Mouse (Mus musculus): Measurements from ENCODE around the gene Mras.

Gene Mras

DNA sequence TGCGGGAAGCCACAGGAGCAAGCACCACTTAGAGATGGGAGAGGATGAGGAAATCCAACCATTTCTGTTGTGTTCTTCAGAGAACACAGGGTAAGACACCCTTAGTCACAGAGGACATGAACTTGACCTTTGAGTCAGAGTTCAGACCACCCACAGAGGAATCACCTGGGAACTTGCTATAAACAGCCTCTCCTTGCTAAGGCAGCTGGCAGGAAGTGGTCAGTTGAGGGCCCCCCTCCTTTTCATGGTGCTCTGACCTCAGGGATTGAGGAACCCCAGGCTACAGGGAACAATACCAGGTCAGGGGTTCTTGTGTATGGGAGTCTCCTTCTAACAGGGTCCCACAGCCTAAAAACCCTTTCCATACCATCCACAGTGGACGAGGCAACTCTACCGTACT is 20.4 kb downstream of the Mras start:
- no peak for DNase-seq (ENCODE audit: low read depth, low spot score)

DNA sequence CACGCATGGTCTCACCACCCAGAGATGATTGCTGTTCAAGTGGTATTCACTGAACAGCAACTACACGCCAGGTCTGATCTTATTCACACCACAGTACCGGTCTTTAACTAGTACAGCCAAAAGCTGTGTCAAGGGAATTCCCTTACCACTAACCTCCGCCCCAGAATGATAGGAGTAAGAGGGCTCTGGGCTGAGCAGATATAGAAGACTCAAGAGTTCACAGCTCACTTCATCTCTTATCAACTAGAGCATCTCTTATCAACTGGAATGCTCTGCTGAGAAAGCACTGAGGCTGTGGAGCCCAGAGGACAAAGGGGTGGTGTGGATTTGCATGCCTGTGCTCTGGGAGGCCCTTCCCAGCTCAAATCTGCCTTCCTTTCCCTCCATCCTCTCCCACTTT is 25.4 kb downstream of the Mras start:
- no peak for DNase-seq (ENCODE audit: low read depth, low spot score)

DNA sequence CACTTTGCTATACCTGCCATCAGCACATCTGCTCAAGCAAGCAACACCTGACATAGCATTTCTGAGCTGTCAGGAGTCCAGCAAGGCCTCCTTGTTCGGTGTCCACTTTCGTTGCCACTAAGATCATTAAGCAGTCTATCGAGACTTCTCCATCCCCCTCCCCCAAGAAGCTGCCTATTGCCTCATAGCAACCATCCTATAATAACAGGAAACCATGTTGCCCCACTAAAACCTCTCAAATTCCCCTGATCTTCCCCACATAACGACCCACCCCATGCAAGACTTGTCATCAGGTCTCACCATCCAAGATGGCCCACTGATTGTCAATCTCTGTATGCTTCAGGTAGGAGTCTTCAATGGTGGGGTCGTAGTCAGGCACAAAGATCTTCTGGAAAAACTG is 26.1 kb downstream of the Mras start:
- DNase-seq (ENCODE audit: low read depth, low spot score) = no peak

DNA sequence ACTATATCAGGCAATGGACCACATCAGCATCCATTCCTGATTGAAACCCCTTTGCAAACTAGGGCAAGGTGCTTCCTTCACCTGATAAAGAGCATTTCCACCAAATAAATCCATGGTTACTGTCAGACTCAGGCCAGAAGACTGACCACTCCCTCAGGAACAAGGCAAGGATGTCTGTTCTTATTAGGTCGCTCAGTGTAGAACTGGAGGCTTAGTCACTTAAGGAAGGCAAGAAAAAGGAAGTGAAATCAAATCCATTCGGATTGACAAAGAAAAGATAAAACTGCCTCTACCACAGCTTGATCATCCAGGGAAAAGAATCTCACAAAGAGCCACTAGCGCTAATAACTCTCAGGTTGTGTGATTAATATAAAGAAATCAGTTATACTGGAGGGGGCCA is 27.9 kb downstream of the Mras start:
- DNase-seq (ENCODE audit: low read depth, low spot score) = no peak

DNA sequence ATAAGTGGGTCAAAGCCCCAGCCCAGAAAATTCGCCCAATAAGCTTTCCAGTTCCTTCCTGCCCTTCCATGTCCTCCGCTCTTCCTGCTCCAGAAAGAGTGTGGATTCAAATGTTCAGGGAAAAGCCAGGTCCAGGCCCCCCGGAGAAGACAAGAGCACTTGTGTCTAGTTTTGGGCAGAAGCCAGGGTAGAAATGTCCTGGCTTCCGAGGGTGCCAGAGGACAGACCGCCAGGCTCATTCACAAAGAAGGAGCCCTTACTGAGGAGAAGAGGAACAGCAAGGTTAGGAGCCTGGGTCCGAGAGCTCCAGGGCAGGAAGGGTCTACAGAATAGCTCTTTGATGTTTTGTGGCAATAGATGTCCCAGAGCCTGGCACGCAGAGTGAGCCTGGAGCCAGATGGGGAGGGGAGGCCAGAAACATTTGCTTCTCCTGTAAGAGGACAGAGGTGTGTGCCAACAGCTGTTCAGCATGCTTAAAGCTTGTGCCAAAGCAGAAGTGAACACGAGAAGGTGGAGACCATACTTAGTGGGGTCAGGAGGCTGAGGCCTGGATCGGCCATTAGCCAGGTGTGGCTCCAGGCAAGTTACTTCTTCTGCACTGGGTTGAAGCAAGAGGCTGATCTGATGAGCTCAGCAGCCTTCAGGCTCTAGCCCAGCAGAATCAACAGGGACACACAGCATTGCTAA is 35.8 kb downstream of the Mras start:
- DNase-seq (ENCODE audit: low read depth, low spot score) = no peak

DNA sequence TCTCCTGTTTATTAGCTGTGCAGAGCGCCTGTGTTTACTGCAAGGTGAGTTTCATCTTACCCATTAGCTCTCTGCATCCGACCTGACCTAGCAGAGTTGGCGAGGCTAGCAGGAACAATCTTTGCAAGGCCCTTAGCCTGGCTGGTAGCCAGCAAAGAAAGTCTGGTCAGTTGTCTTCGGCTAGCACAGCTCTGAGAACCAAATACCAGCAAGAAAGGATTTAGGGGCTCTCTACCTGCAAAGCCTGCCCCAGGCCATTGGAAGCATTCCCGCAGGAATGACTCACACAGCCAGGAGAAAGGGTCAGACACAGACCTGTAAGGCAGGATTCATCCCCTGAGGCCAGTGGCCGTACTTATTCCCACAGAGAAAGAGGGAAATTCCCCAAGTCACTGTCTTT is 36.4 kb downstream of the Mras start:
- DNase-seq (ENCODE audit: low read depth, low spot score) = no peak

DNA sequence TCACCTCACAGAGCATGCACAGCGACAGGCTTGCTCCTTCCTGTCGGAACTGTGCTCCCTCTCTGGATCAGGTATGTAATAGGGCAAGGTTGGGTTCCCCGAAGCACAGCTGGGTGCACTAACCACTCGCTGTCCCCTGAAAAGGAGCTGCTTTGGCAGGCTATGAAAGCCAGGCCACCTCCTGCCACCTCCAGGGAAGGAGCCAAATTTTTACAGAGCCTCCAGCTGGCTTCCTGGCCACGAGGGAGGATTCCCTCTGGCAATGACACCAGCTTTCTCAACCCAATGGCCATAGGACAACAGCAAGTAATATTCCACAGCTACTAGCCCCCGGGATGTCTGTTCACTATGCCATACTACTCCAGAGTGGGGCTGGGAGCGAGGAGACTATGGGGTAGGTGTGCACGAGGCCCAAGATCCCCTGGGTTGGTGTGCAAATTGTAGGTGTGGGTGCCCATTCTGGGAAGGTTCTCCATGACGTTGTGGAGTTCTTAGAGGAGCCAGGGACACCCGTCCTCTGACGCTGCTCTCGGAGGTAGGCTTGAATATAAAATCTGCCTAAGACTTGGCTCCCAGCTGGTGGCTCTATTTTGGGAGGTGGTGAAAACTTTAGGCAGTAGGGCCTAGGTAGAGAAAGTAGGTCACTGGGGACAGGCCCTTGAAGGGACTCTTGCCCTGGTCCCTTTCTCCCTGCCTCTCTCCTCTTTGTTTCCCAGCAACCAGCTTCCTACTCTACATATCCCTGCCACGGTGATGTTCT is 39.9 kb downstream of the Mras start:
- DNase-seq (ENCODE audit: low read depth, low spot score) = no peak

DNA sequence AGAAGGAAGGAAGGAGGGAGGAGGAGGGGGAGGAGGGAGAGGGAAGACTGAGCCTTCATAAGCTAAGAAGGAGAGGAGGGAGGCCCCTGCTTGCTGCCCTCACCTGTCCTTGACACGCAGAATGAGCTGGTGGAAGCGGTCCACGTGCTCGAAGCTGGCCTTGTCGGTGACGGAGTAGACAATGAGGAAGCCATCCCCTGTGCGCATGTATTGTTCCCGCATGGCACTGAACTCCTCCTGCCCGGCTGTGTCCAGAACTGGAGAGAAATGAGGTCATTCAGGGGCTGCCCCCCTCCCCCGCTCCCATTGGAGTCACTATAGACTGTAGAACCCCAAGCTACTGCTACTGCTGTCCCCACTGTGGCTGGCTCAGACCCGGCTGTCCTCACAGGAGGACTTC is 42.8 kb downstream of the Mras start:
- DNase-seq (ENCODE audit: low read depth, low spot score) = no peak

DNA sequence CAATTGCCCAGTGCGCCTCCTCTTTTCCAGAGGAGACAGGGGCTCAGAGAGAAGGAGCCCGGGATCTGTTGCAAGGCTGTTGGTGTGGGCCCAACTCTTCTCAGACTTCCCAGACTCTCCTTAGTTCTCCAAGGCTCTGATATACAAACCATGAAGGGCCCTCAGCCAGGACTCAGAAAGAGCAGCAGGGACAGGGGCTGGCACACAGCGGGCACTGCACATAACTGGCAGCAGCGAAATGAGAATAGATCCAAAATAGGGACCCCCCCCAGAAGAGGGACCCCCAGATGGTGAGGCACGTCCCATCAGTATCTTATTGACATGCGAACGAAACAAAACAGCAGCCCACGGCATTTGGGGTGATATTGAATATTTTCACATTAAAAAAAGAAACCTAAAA is 44.0 kb downstream of the Mras start:
- DNase-seq (ENCODE audit: low read depth, low spot score) = no peak

DNA sequence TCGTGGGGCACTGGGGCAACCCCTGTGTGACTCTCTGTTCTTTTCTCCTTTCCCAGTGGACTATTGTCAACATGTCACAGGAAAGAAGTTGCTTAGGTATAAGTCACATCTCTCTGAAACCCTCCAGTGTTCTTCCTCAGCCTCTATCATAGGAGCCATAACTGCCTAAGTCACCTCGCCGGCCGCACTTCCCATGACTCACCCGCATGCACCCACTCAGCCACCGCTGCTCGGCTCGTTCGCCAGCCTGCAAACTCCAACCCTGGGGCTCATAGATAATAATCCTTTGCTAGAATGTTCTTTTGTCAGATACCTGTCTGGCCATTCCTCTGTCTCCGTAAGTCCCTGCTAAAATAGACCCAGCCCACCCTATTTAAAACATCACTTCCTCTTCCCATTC is 45.6 kb downstream of the Mras start:
- no peak for DNase-seq (ENCODE audit: low read depth, low spot score)

DNA sequence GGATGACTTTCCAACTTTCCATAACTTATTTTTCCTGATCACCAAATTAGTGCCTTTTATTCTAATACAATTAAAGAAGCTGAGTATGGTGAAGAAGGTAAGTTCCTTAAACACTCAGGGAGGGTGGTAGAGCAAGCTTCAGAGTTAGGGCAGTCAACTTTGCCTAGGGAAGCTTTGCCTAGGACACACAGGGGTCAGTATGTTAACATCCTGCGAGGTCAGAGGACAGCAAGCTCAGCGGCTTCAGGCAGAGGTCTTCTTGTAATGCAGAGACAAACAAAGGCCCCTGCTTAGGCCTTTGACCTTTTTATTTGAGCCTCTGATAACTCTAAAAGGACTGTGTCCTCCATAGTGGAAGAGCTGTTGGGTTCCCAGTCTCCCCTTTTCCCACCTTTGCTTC is 46.5 kb downstream of the Mras start:
- DNase-seq (ENCODE audit: low read depth, low spot score) = no peak

DNA sequence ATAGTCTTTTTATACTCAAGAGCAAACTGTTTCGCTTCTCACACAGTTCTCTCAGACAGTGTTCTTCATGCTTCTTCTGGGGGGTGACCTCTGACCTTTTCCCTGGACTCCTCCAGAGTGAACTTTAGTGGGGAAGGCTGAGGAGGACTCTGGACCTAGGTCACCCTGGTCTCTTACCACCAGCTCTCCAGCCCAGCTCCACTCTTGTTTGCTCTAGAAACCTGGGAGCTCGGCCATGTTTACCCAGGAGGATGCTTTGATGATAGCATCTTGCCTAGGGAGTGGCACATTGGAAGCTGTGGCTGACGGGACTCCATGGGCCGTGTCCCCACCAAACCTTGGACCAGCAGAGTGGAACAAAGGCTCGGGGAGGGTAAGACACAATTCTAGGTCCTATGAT is 47.0 kb downstream of the Mras start:
- no peak for DNase-seq (ENCODE audit: low read depth, low spot score)

DNA sequence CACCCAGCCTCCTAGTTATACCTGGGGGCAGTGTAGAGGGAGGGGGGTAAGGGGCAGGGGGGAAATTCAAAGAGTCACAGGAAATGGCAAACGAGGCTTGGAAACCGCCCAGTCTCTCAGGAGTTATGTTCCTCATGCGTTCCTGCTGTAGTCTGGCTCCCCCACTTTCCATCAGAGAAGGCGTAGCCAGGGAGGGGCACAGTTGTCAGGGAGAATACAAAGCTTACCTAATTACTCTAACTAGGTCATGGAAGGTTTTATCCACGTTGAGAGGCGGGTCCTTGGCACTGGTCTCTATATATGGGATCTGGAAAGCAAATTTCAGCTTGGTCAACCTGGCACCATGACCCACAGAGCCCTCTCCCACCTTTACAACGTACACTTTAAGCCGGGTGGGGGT is 47.7 kb downstream of the Mras start:
- peak; percentile 29 for DNase-seq (ENCODE audit: low read depth, low spot score)

DNA sequence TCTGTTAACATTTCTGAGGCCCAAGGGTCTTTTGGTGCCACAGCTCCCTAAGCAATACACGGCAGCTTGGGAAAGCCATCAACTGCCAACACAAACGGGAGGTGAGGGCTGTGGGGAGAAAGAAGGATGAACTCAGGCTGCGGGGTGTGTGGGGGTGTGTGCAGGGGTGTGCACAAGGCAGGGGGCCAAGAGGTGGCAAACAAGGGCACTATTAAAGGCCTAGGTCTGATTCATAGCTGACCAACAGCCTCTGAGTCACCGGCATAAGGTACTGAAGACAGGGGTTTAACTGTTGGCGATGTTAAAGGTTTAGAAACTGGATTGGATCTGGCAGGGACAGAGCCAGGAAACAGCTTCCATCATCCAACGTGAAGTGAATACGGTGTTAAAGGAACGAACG is 48.3 kb downstream of the Mras start:
- no peak for DNase-seq (ENCODE audit: low read depth, low spot score)

DNA sequence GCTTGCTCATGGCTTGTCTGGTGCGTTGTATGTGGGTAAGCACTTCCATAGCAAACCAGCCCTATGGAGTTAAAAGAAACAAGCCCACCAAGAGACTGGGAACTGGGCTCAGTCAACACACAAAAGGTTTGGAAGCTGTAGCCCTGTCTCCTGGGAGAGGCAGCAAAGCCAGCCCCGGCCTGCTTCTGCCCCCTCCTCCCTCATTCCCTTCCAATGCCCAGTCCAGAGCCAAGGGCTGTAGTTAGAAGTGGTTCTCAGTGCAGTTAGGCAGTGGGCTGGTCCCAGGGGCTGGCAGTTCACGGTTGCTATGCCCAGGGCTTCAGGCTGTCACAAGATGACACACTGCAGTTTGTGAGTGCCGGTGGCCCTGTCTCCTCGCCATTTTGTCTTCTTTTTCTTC is 49.1 kb downstream of the Mras start:
- DNase-seq (ENCODE audit: low read depth, low spot score) = no peak

DNA sequence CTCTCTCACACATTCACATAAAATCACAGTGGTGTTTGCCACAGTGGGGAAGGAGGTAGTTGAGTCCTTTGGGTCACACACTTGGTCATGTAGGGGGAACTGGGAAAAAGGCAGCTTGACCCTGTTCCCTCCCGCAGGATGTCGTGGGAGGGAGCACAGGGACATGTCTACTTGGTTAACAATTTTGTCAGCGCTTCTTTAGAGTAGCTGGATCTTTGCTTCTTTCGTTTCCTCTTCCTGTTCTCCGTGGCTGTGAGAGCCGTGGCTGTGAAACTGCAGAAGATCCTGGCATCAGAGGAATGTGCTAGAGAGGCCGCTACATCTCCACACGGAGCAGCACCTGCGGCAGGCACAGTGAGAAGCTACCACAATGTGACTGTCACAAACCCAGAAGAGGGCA is 54.6 kb downstream of the Mras start:
- no peak for DNase-seq (ENCODE audit: low read depth, low spot score)

DNA sequence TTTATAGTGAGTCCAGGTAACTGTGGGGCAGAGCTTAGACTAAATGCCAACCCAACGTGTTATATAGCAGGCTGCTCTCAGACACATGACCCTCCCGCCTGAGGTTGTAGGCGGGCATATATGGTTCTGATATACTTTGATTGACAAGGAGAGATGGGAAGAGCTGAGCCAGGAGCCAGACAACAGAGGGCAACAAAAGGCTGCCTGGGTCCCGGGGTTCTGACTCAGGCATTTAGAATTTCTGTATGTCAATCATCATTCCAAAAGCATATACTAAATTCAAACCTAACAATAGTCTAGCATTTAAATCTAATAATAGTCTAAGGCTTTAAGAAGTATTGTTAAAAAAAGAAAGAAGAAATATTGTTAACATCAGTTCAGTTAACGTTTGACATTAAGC is 58.0 kb downstream of the Mras start:
- no peak for DNase-seq (ENCODE audit: low read depth, low spot score)

DNA sequence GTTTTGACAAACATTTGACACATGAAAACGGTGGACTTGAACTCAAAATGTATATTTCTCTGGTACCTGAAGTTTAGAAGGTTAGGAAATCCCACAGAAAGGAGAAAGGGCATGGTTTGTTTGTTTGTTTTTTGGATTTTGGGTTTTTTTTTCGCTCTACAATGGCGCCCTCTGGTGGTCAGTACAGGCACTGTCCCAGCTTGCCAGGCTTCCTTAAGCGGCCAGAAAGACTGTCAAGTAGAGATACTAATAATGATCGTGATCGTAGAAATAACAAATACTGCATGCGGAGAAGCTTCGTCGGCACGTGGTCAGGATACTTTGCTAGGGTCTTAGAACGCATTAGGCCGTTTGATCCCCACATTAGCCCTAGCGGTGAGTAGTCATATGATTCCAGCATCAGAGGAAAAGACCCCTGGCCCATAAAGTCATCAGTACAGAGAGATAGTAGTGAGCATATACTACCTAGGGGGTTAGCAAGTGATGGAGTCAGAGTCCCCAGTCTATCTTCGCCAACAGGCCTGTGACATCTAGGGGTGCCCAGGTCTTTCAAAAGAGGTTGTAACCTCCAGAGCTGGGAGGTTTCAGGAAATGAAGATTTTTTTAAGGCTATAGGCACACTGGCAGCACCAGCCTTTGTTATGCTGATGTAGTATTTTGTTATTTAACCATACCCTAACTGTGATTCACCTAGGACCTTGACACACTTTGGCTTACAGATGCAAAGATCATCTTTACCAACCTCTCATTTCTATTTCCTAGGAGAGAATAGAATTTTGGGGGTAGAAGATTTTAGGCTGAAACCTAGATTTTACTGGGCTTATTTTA is 60.4 kb downstream of the Mras start:
- no peak for DNase-seq (ENCODE audit: low read depth, low spot score)

DNA sequence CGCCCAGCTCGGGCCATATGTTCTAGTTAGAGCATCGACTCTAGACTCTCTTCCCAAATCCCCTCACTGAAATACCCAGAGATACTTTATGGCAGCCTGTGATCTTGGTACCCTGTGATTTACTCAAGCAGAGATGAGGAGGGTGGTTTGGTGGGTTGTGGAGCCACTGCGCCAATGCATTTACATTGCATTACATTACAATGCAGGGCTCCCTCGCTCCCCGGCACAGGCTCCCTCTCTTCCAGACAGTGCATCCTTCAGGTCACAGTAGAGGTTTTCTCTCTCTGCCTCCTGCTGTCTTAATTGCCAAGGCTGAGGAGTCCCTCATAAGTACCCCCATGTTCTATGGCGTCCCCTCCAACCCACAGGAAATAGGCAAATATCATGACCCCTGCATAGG is 68.8 kb downstream of the Mras start:
- DNase-seq (ENCODE audit: low read depth, low spot score) = no peak

DNA sequence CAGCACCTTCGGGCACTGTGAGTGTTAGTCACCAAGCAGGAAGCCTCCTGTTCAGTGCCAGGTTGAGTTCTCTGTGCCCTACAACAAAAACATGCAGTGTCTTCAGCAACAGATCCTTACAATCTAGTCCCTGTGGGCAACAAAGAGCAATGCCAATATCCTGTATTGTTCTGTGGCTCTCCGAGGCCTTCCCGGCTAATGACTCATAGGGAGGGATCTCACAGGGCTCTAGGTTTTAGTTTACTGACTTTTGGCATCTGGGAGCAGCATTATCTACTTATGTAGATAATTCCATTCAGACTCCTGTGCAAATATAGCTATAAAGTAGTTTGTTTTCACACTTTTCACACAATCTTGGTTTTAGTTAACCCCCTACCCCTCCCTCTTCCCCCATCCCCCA is 71.3 kb downstream of the Mras start:
- no peak for DNase-seq (ENCODE audit: low read depth, low spot score)

DNA sequence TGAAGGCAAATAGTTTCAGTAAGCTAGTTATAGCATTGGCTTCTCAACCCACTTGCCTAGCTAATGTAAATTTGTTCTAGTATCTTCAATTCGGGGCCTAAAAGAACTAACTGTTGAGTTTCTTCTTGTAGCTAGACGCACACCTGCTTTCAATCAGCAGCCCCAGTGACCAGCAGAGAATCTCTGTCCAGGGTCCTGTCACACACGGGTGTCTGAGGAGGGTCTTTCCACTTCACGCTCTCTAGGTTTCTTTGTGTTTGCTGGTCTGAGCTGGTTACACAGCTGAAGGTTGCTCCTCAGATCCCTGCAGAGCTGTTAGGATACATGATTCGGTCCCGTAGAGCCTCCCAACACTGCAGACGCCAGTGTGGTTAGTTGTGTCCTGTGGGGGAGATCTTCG is 74.1 kb downstream of the Mras start:
- DNase-seq (ENCODE audit: low read depth, low spot score) = no peak

DNA sequence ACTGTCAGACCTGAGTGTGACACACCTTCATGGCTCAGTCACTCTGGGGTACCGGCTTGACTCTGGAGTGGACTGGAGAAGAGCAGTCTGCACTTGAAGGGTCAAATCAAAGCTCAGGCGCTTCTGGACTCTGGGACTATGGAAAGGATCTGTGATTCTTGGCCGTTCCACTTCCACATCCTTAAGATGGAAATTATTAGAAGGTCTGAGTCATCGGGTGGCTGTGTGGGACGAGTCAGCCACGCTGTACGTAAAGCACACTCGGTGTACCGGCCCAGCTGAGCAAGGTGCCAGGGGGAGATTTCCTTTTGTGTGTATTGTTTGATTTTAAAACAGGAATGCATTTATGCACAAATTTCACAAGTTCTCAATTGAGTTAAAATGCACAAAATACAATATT is 75.2 kb downstream of the Mras start:
- no peak for DNase-seq (ENCODE audit: low read depth, low spot score)

DNA sequence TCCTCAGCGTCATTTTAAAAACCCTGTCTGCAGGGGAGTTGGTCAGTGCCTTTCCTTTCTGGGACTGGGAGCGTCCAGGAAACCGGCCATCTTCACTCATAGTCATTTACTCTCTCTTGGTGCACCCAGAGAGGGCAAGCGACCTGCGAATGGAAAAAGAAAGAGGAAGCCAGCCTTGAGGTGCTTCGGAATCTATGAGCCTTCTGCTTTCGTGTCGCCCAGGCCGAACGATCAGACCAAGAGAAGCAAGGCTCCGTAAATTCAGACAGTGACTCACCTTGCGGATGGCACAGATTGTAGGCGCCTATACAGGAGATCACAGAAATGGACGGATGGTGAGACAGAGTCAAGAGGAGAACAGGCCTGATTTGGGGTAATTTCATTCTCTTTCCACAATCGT is 78.2 kb downstream of the Mras start:
- DNase-seq (ENCODE audit: low read depth, low spot score) = no peak

Measured in retina, postnatal 7 days (tissue).